Mouse (Mus musculus): ENCODE results near the gene Skap1. TPM values are rescaled to one million over a fixed set of nuclear protein-coding genes. Genes with fewer than 3 reads are reported as not detected.

Gene Skap1
- polyA plus RNA-seq, 1 experiment from 2014 or later, result 1.8 TPM

DNA sequence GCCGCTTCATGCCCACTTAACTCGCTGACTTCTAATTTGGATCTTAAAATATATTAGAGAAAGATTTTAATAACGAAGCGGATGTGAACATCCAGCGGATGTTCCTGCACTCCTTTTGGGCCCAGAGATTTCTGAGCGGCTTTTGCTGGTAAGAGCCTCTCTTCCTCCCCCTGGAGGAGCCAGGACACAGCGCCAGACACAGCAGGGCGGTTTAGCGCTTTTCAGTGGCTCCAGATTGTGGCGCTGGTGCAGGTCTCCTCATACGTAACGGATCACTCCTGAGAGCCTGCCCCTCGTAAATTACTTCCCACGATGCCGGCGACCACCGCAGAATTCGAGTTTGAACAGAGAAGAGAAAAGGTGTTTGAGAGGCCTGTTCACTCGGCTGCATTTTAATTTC lies 271.5 kb downstream of the Skap1 start:
- Histone ChIP-seq H3K4me1 (ENCODE audit: control insufficient read depth, insufficient read depth, low read length) (peaks cover 40% of the 10 kb centered on the region), H3K9me3 (ENCODE audit: control insufficient read depth, low read length) (no peaks in the 10 kb centered on the region)
- WGBS, result 2% methylated on average over 19 of the region's 19 CpGs

DNA sequence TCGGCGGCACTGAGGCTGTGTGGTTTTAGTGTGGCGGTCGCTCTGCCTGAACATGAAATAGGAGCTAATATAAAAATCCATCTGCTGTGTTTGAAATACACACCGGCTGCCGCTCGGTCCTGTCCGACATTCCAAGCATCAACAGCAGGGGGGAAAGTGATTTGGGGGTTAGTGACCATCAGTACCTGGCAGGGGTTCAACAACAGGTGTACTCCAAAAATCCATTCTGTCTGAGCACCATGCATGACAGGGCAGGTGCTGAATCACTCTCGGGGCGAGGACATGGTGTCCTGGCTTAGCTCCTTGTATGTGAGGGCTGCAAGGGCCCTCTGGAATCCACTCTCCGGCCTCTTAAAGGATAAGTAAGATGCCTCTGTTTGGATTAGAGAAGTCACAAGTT lies 272.0 kb downstream of the Skap1 start:
- Histone ChIP-seq H3K36me3 (ENCODE audit: control insufficient read depth, insufficient read depth, low read length) (no peaks in the 10 kb centered on the region), H3K9ac (ENCODE audit: low read length) (peak overlapping the region; percentile 27; the same call in 1 of the 2 replicates), H3K9me3 (ENCODE audit: control insufficient read depth, low read length) (no peaks in the 10 kb centered on the region), H3K4me3 (ENCODE audit: low read depth, low read length) (peak overlapping the region; percentile 12; the same call in 1 of the 2 replicates), H3K27ac (ENCODE audit: low read depth, low read length) (peak overlapping the region; percentile 69), H3K4me1 (ENCODE audit: control insufficient read depth, insufficient read depth, low read length) (peaks cover 45% of the 10 kb centered on the region), H3K4me2 (ENCODE audit: low read depth) (peak overlapping the region; percentile 38), H3K27me3 (ENCODE audit: control insufficient read depth, insufficient read depth, low read length) (no peaks in the 10 kb centered on the region)
- WGBS, result 16% methylated on average over 11 of the region's 11 CpGs
- ATAC-seq (ENCODE audit: insufficient read depth, low FRiP score, low TSS enrichment), result peak; percentile 29; the same call in 1 of the 2 replicates
- DNase-seq (ENCODE audit: low spot score), result no peak

More for the DNA sequence above, 271.5 kb downstream of the Skap1 start:
- 0 out of 2 replicates have a peak, but pooled peaks have one; percentile 52 for ATAC-seq (ENCODE audit: insufficient read depth, low FRiP score, low TSS enrichment)
- Histone ChIP-seq H3K27ac (ENCODE audit: low read depth, low read length) (peak overlapping the region; percentile 21), H3K4me2 (ENCODE audit: low read depth) (peak overlapping the region; percentile 38), H3K36me3 (ENCODE audit: control insufficient read depth, insufficient read depth, low read length) (no peaks in the 10 kb centered on the region), H3K9ac (ENCODE audit: low read length) (peak overlapping the region; percentile 41), H3K4me3 (ENCODE audit: low read depth, low read length) (peak overlapping the region; percentile 12; the same call in 1 of the 2 replicates), H3K27me3 (ENCODE audit: control insufficient read depth, insufficient read depth, low read length) (no peaks in the 10 kb centered on the region)
- peak; percentile 85 for DNase-seq (ENCODE audit: low spot score)

DNA sequence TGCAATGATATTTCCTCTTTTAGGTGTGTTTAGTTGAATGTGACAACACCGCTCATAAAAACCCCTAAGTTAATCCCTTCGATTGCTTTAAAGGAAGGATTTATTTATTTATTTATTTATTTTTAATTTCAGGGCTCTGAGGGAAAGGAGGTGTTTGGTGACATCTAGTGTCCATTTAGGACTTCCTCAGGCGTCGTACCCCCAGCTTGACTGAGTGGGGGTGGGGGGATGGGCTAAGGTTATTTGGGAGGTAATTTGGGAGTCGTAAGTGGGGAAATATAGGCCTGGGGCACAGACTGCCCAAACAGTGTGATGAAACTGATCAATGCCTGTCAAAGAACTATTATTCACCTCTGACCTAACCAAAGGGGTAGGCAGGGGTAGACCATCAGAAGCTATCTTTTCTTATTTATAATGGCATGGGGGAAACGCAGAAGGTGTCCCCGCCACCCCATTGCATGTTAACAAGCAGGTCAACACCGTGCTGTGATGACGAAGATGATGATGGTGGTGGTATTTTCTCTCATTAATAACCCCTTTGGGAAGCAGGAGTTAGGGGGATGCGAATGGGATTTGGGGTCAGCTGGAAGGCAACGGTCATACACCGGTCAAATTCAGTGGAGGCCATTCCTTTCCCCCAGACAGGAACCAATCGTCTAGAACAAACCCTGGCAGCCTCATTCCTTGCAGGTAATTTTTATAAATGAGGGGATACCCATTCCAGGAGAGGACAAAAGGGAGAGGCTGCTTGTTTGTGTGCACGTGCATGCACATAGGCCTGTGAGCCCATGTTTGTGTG lies 273.5 kb downstream of the Skap1 start:
- no peak overlapping the region for H3K9ac ChIP-seq (ENCODE audit: low read length)
- peak overlapping the region; percentile 16; the same call in 1 of the 2 replicates for H3K4me2 ChIP-seq (ENCODE audit: low read depth)
- ATAC-seq (ENCODE audit: insufficient read depth, low FRiP score, low TSS enrichment), result peak; percentile 33; the same call in 1 of the 2 replicates
- DNase-seq (ENCODE audit: low spot score), result peak; percentile 74
- H3K4me1 ChIP-seq (ENCODE audit: control insufficient read depth, insufficient read depth, low read length), result peaks cover 41% of the 10 kb centered on the region
- no peaks in the 10 kb centered on the region for H3K9me3 ChIP-seq (ENCODE audit: control insufficient read depth, low read length)
- H3K4me3 ChIP-seq (ENCODE audit: low read depth, low read length), result no peak overlapping the region
- H3K36me3 ChIP-seq (ENCODE audit: control insufficient read depth, insufficient read depth, low read length), result no peaks in the 10 kb centered on the region
- H3K27ac ChIP-seq (ENCODE audit: low read depth, low read length), result peak overlapping the region; percentile 83
- WGBS, result 46% methylated on average over 14 of the region's 14 CpGs
- H3K27me3 ChIP-seq (ENCODE audit: control insufficient read depth, insufficient read depth, low read length), result no peaks in the 10 kb centered on the region

DNA sequence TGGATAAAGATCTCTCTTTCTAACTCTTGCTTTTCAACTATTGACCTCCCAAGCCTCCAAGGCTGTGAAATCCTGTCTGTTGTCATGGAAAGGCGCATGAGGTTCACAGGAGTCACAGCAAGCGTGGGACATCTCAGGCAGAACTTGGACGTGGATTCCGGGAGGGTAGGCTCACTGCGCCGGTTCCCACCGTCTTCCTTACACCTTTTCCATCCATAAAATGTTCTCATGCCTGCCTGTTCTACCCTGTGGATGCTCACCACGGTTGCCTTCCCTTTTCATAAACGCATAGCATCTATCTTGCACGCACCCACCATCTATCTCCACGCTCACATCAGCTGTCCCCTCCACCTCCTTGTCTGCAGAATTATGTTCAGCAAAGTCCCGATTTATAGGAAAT lies 276.4 kb downstream of the Skap1 start:
- 53% methylated on average over 12 of the region's 12 CpGs for WGBS
- ATAC-seq (ENCODE audit: insufficient read depth, low FRiP score, low TSS enrichment) (no peak), DNase-seq (ENCODE audit: low spot score) (peak; percentile 50)
- Histone ChIP-seq H3K27me3 (ENCODE audit: control insufficient read depth, insufficient read depth, low read length) (no peaks in the 10 kb centered on the region), H3K9ac (ENCODE audit: low read length) (peak overlapping the region; percentile 43), H3K4me3 (ENCODE audit: low read depth, low read length) (no peak overlapping the region), H3K4me2 (ENCODE audit: low read depth) (peak overlapping the region; percentile 27), H3K27ac (ENCODE audit: low read depth, low read length) (peak overlapping the region; percentile 83), H3K36me3 (ENCODE audit: control insufficient read depth, insufficient read depth, low read length) (no peaks in the 10 kb centered on the region), H3K4me1 (ENCODE audit: control insufficient read depth, insufficient read depth, low read length) (peaks cover 44% of the 10 kb centered on the region), H3K9me3 (ENCODE audit: control insufficient read depth, low read length) (no peaks in the 10 kb centered on the region)

DNA sequence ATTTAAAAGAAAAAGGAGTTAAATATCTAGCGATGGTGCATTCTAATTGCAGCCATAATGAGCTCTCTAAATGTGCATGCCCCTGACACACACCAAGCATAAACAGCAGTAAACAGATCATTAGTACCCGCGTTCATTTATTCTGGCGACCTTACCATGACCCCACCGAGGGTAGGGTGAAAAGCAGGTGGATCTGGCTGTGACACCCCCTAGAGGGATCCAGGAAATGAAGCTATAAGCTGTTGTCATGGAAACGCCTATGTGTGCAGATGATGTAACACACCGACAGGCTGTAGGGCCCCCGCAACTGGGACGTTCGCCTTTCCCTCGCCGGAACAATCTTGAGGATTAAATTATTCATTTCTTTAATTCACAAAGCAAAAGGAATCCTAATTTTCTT lies 277.6 kb downstream of the Skap1 start:
- no peaks in the 10 kb centered on the region for H3K27me3 ChIP-seq (ENCODE audit: control insufficient read depth, insufficient read depth, low read length)
- H3K9me3 ChIP-seq (ENCODE audit: control insufficient read depth, low read length), result no peaks in the 10 kb centered on the region
- H3K9ac ChIP-seq (ENCODE audit: low read length), result peak overlapping the region; percentile 19; the same call in 1 of the 2 replicates
- no peak overlapping the region for H3K4me3 ChIP-seq (ENCODE audit: low read depth, low read length)
- 14% methylated on average over 12 of the region's 12 CpGs for WGBS
- H3K4me2 ChIP-seq (ENCODE audit: low read depth), result peak overlapping the region; percentile 23
- H3K27ac ChIP-seq (ENCODE audit: low read depth, low read length), result peak overlapping the region; percentile 83
- peak; percentile 73; the same call in 1 of the 2 replicates for ATAC-seq (ENCODE audit: insufficient read depth, low FRiP score, low TSS enrichment)
- peaks cover 36% of the 10 kb centered on the region for H3K4me1 ChIP-seq (ENCODE audit: control insufficient read depth, insufficient read depth, low read length)
- H3K36me3 ChIP-seq (ENCODE audit: control insufficient read depth, insufficient read depth, low read length), result no peaks in the 10 kb centered on the region
- peak; percentile 77 for DNase-seq (ENCODE audit: low spot score)

DNA sequence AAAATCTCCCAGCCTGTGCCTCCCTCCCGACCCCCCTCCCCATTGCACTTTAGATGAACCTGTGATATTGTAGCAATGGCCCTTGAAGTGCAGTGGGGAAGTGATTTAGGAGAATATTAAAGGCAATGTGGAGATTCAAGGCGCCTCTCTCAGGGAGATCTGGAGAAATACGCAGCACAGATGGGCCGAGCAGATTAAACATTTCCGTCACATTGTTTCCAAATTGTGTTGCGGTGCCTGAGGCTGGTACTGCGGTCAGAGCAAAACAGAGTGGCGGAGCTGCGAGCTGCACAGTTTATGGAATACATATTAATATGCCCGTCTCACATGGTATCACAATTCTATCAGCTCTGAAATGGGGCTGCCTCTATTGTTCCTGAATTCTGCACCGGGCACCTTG lies 278.6 kb downstream of the Skap1 start:
- H3K27me3 ChIP-seq (ENCODE audit: control insufficient read depth, insufficient read depth, low read length), result no peaks in the 10 kb centered on the region
- peak overlapping the region; percentile 16 for H3K9ac ChIP-seq (ENCODE audit: low read length)
- no peaks in the 10 kb centered on the region for H3K9me3 ChIP-seq (ENCODE audit: control insufficient read depth, low read length)
- DNase-seq (ENCODE audit: low spot score) (peak; percentile 63), ATAC-seq (ENCODE audit: insufficient read depth, low FRiP score, low TSS enrichment) (no peak)
- H3K36me3 ChIP-seq (ENCODE audit: control insufficient read depth, insufficient read depth, low read length), result no peaks in the 10 kb centered on the region
- H3K4me1 ChIP-seq (ENCODE audit: control insufficient read depth, insufficient read depth, low read length), result peaks cover 30% of the 10 kb centered on the region
- 38% methylated on average over 11 of the region's 11 CpGs for WGBS
- H3K4me3 ChIP-seq (ENCODE audit: low read depth, low read length), result no peak overlapping the region
- no peak overlapping the region for H3K4me2 ChIP-seq (ENCODE audit: low read depth)
- H3K27ac ChIP-seq (ENCODE audit: low read depth, low read length), result peak overlapping the region; percentile 77

DNA sequence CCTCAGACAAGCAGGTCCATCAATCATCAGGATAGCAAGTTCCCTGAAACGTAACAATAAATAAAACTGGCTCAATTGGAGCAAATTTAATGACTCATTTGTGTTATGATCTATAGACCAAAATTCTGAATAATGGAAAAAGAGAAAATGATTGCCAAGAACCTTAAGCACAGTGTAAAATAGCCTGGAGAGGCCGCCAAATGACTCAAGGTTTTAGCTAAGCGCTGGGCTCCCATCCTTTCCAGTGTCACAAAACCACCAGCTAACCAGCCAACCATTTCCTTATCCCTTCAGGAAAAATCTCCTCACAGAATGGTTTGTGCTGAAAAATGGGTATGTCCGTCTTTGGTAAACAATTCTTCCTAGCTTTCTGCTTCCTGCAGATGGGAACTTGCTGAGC lies 279.5 kb downstream of the Skap1 start:
- 69% methylated on average over 4 of the region's 4 CpGs for WGBS
- no peak for DNase-seq (ENCODE audit: low spot score)
- no peak overlapping the region for H3K9ac ChIP-seq (ENCODE audit: low read length)
- no peak overlapping the region for H3K4me3 ChIP-seq (ENCODE audit: low read depth, low read length)
- H3K4me2 ChIP-seq (ENCODE audit: low read depth), result no peak overlapping the region
- no peaks in the 10 kb centered on the region for H3K27me3 ChIP-seq (ENCODE audit: control insufficient read depth, insufficient read depth, low read length)
- H3K36me3 ChIP-seq (ENCODE audit: control insufficient read depth, insufficient read depth, low read length), result no peaks in the 10 kb centered on the region
- peaks cover 24% of the 10 kb centered on the region for H3K4me1 ChIP-seq (ENCODE audit: control insufficient read depth, insufficient read depth, low read length)
- ATAC-seq (ENCODE audit: insufficient read depth, low FRiP score, low TSS enrichment), result no peak
- H3K9me3 ChIP-seq (ENCODE audit: control insufficient read depth, low read length), result no peaks in the 10 kb centered on the region
- H3K27ac ChIP-seq (ENCODE audit: low read depth, low read length), result peak overlapping the region; percentile 77

DNA sequence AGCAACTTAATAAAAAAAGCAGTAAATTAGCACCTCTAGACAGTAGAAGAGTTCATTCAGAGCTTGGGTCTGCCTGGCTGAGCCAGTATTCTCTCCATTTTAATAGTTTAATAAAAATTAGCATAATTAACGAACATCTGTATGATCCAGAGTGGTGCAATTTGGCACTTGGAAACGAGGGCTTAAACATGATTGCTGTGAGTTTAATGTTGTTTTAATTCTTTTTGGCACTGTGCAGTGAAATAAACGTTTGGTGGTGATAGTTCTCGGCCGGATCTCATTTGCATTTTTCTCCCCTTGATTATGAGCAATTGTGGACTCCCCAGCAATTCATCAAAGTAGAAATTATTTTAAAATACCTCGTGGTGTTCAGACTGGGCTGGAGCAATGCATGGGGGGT lies 282.3 kb downstream of the Skap1 start:
- DNase-seq (ENCODE audit: low spot score) (no peak), ATAC-seq (ENCODE audit: insufficient read depth, low FRiP score, low TSS enrichment) (no peak)
- no peaks in the 10 kb centered on the region for H3K36me3 ChIP-seq (ENCODE audit: control insufficient read depth, insufficient read depth, low read length)
- H3K4me3 ChIP-seq (ENCODE audit: low read depth, low read length), result no peak overlapping the region
- no peak overlapping the region for H3K4me2 ChIP-seq (ENCODE audit: low read depth)
- peaks cover 11% of the 10 kb centered on the region for H3K4me1 ChIP-seq (ENCODE audit: control insufficient read depth, insufficient read depth, low read length)
- no peak overlapping the region for H3K27ac ChIP-seq (ENCODE audit: low read depth, low read length)
- WGBS, result 74% methylated on average over 6 of the region's 6 CpGs
- no peaks in the 10 kb centered on the region for H3K27me3 ChIP-seq (ENCODE audit: control insufficient read depth, insufficient read depth, low read length)
- no peak overlapping the region for H3K9ac ChIP-seq (ENCODE audit: low read length)
- no peaks in the 10 kb centered on the region for H3K9me3 ChIP-seq (ENCODE audit: control insufficient read depth, low read length)

DNA sequence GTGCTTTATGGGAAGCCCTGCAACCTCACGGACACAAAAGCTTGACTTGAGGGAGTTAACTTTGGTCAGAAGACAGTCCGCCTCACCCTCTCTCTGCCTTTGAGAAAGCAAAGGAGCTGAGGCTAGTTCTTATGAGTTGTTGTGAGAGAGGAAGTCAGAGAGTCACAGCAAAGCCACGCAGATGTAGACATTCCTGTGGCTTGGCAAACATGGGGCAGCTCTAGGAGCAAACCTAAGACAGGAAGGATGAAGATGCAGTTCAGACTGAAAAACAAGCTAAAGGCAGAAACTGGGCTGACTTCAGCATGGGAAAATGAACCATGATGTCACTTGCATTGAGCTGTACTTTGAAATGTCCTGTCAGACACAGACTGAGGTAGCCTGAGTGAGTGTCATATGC lies 283.2 kb downstream of the Skap1 start:
- Histone ChIP-seq H3K27me3 (ENCODE audit: control insufficient read depth, insufficient read depth, low read length) (no peaks in the 10 kb centered on the region), H3K4me2 (ENCODE audit: low read depth) (no peak overlapping the region), H3K4me3 (ENCODE audit: low read depth, low read length) (no peak overlapping the region), H3K36me3 (ENCODE audit: control insufficient read depth, insufficient read depth, low read length) (no peaks in the 10 kb centered on the region), H3K9ac (ENCODE audit: low read length) (no peak overlapping the region), H3K27ac (ENCODE audit: low read depth, low read length) (no peak overlapping the region), H3K9me3 (ENCODE audit: control insufficient read depth, low read length) (no peaks in the 10 kb centered on the region), H3K4me1 (ENCODE audit: control insufficient read depth, insufficient read depth, low read length) (peaks cover 8% of the 10 kb centered on the region)
- DNase-seq (ENCODE audit: low spot score) (no peak), ATAC-seq (ENCODE audit: insufficient read depth, low FRiP score, low TSS enrichment) (no peak)
- 69% methylated on average over 3 of the region's 3 CpGs for WGBS
